Mouse (Mus musculus) kidney, adult 2 months (tissue): ENCODE results near the gene Islr. TPM values are rescaled to one million over a fixed set of nuclear protein-coding genes. Genes with fewer than 3 reads are reported as not detected.

Experiments used
- DNase-seq: peaks from one replicate; pipeline ENCODE4 v3.0.0; 2021
- H3K27ac ChIP-seq: fragments of 200-500 bp; 2 replicates; pipeline ENCODE4 v1.5.1; 2012; ENCODE audit warnings: low read depth, low read length, control low read depth, inconsistent platforms; ENCODE audit not compliant: insufficient read depth
- H3K27me3 ChIP-seq: fragments of 200-500 bp; replicated peaks from 2 replicates; pipeline ENCODE4 v1.6.1; 2012; ENCODE audit warnings: mild to moderate bottlenecking, moderate library complexity, low read length, inconsistent platforms; ENCODE audit not compliant: control insufficient read depth, insufficient read depth
- H3K36me3 ChIP-seq: fragments of 200-500 bp; 2 replicates; pipeline ENCODE4 v1.6.1; 2012; ENCODE audit warnings: mild to moderate bottlenecking, moderate library complexity, low read length, inconsistent platforms; ENCODE audit not compliant: control insufficient read depth, insufficient read depth
- H3K4me1 ChIP-seq: fragments of 200-500 bp; 2 replicates; pipeline ENCODE4 v1.6.1; 2011; ENCODE audit warnings: low read length; ENCODE audit not compliant: control insufficient read depth, insufficient read depth
- H3K4me3 ChIP-seq: fragments of 200-500 bp; 2 replicates; pipeline ENCODE4 v1.5.1; 2011; ENCODE audit warnings: mild to moderate bottlenecking, low read depth, low read length, control low read depth; ENCODE audit not compliant: insufficient read depth
- CTCF ChIP-seq: fragments of 200-500 bp; conservative IDR thresholded peaks from 2 replicates; pipeline ENCODE4 v1.5.1; 2011; ENCODE audit warnings: low read depth, mild to moderate bottlenecking, control low read depth, low read length, moderate library complexity, mixed read lengths; ENCODE audit not compliant: insufficient read depth, insufficient read length
- POLR2A ChIP-seq: fragments of 200-500 bp; IDR thresholded peaks from one replicate; pipeline ENCODE4 v1.6.1; 2011; ENCODE audit warnings: low read depth, low read length, control low read depth
- WGBS: fragments of 180-500 bp; shearing (Covaris S2); methylation state at CpG from one replicate; pipeline ENCODE4 v1.1.7; 2018; 5-methylcytosine and 5-hydroxymethylcytosine counted together
- polyA plus RNA-seq: library from polyadenylated mRNA; depleted of rRNA; stranded (reverse); fragments of >200 nt; gene quantifications from 2 replicates; pipeline ENCODE4 v1.2.3, GENCODE M21; 2012; rRNA removed

Islr gene
- polyA plus RNA-seq, 1 experiment: 32.0 TPM

- Histone ChIP-seq H3K27me3 (no peaks in the 10 kb centered on the region), H3K4me1 (no peaks in the 10 kb centered on the region; the same call in 1 of the 2 replicates), H3K4me3 (no peak overlapping the region), H3K27ac (no peak overlapping the region), H3K36me3 (no peaks in the 10 kb centered on the region)
- 30% methylated on average over 6 of the region's 6 CpGs for WGBS
- DNase-seq: no peak
- TF ChIP-seq CTCF (no peak), POLR2A (no peak)
Observed at GRCm38 (mm10) chr9:58112866-58113278, 91.2 kb downstream of the Islr start.

DNA sequence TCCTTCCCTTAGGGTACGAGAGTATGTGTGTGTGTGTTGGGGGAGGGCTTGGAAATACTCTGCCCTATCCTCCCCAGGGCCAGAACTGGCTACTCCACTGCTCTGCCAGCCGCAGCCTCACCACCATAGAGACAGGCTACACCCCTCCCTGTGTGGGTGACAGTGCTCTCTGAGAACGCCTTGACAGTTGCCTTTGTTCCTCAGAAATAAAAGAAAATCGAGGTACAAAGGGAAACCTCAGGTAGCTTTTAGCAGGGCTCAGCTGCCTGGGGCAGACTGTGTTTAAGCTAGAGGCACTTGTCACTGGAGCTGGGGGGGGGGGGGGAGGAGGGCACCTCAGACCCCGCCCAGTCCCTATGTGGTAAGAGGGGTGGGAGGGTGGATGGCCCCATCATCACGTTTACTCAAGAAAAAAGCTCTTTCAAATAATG, 91.8 kb downstream of the Islr start:
- H3K4me3 ChIP-seq: no peak overlapping the region
- TF ChIP-seq CTCF (no peak), POLR2A (no peak)
- H3K27ac ChIP-seq: no peak overlapping the region
- no peaks in the 10 kb centered on the region for H3K36me3 ChIP-seq
- no peaks in the 10 kb centered on the region; the same call in 1 of the 2 replicates for H3K4me1 ChIP-seq
- no peaks in the 10 kb centered on the region for H3K27me3 ChIP-seq
- WGBS: 55% methylated on average over 6 of the region's 6 CpGs
- no peak for DNase-seq

GRCm38 (mm10) chr9:58111431-58111830, 92.7 kb downstream of the Islr start:
- Histone ChIP-seq H3K27ac (no peak overlapping the region), H3K36me3 (no peaks in the 10 kb centered on the region), H3K4me1 (no peaks in the 10 kb centered on the region; the same call in 1 of the 2 replicates), H3K27me3 (no peaks in the 10 kb centered on the region), H3K4me3 (no peak overlapping the region)
- DNase-seq: no peak
- 80% methylated on average over 6 of the region's 6 CpGs for WGBS
- no peak for TF ChIP-seq CTCF
- TF ChIP-seq POLR2A: no peak

DNA sequence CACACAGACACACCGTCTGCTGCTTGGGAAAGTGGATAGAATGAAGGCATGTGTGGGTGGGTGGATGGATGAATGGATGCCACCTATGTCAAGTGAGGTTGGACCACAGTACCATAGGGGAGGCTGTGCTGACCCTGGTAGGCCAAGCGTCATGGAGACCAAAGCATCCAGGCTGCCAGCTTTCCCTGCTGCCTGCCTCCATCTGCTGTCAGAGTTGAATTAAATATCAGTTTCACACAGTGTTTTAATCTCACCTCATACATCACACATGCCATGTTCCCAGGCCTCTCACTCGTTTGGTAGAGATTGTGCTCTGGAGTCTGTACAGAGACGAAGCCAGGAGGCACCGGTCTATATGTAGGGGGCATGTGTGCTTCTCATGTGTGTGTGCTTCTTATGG, 93.3 kb downstream of the Islr start:
- H3K4me1 ChIP-seq: no peaks in the 10 kb centered on the region; the same call in 1 of the 2 replicates
- H3K36me3 ChIP-seq: no peaks in the 10 kb centered on the region
- no peaks in the 10 kb centered on the region for H3K27me3 ChIP-seq
- WGBS: 91% methylated on average over 5 of the region's 5 CpGs
- H3K4me3 ChIP-seq: no peak overlapping the region
- H3K27ac ChIP-seq: no peak overlapping the region
- TF ChIP-seq POLR2A: no peak
- no peak for TF ChIP-seq CTCF
- DNase-seq: no peak

- no peak for DNase-seq
- no peaks in the 10 kb centered on the region for H3K36me3 ChIP-seq
- TF ChIP-seq CTCF (no peak), POLR2A (no peak)
- WGBS: 70% methylated on average over 5 of the region's 5 CpGs
- no peak overlapping the region for H3K27ac ChIP-seq
- no peak overlapping the region for H3K4me3 ChIP-seq
- no peaks in the 10 kb centered on the region for H3K27me3 ChIP-seq
- no peaks in the 10 kb centered on the region for H3K4me1 ChIP-seq
Observed at GRCm38 (mm10) chr9:58107494-58107893, 96.6 kb downstream of the Islr start.

Other genes starting within 250 kb of the Islr start
- gene Cyp11a1, start 197.9 kb downstream of the Islr start, polyA plus RNA-seq: 0.16 and 5.1 TPM in 2 replicates
- gene Stra6, start 140.5 kb downstream of the Islr start, polyA plus RNA-seq: 15.4 and 19.5 TPM in 2 replicates
- gene Ccdc33, start 85.5 kb downstream of the Islr start, polyA plus RNA-seq: 0.18 TPM in 1 of 2 replicates, not detected in the other
- 0.75 and 1.7 TPM in 2 replicates for gene Islr2, start within 50 bp of the Islr start, polyA plus RNA-seq
- 27.0 and 27.6 TPM in 2 replicates for gene Pml, start 45.5 kb upstream of the Islr start, polyA plus RNA-seq
- gene Stoml1, start 48.9 kb upstream of the Islr start, polyA plus RNA-seq: 32.5 and 32.6 TPM in 2 replicates
- 32.3 and 41.8 TPM in 2 replicates for gene Loxl1, start 108.9 kb upstream of the Islr start, polyA plus RNA-seq
- not detected in 2 replicates for gene Tbc1d21, start 166.1 kb upstream of the Islr start, polyA plus RNA-seq